Mouse (Mus musculus): Measurements from ENCODE around the gene Olfr424.

The Olfr424 gene

DNA sequence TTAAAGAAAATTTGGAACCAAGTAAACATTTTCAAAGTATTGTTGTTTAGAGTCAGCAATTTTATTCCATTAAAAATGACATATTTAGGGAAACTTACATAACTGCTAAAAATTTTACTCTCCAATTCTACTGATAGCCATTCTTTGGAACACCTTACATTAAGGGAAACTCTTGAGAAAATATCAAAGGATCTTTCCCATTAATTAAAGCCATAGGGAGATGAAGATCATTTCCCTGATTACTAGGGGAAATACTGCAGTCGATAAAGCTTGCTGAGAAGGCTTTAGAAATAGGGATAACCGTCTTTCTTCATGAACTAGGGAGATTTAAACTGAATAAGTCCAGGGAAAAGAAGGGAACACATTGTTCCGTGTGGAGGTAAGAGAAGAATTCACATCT, at the start of gene Olfr424:
Gene Olfr424 (plus strand): TSS at position 301 of the 400 bp plus-strand sequence.
- DNase-seq = no peak

DNA sequence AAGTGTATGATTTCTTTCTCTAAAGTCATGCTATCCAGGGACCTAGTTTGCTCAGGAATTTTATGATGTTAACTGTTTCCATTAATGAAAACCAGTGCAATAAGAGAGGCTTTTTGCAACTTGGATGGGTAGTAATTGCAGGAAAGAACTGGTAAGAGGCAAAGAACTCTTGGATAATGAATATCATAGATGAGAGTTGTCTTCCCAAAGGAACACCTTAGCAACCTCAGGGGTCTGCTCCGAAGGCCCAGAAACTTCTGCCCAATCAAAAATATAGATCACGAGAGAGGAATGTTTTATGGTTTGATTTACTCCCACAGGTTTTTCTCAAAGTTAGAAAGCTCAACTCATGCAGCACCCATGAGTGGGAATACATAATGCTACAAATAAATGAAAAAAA, 47.3 kb upstream of the Olfr424 start, which contains the start of gene Olfr429:
Gene Olfr429 (plus strand): TSS at position 301 of the 400 bp plus-strand sequence.
- DNase-seq = no peak

DNA sequence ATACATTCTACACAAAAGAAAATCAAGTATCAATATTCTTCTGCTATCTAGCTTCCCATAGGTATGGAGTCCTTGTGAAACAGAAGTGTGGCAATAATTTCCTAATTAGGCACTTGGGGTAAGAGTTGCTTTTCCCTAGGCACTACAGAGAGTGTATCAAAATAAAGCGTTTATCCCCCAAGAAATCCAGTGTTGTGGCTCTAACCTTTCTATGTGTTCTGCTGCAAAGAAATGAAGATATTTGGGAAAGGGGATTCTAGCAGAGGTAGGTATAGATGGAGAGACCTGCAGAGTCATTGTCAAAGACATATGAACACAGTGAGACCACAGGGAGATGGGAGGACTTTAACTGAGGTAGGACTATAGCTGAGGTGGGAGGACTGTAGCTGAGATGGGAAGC, 34.7 kb upstream of the Olfr424 start, which contains the start of gene Olfr427:
Gene Olfr427 (plus strand): TSS at position 301 of the 400 bp plus-strand sequence.
- no peak for DNase-seq

DNA sequence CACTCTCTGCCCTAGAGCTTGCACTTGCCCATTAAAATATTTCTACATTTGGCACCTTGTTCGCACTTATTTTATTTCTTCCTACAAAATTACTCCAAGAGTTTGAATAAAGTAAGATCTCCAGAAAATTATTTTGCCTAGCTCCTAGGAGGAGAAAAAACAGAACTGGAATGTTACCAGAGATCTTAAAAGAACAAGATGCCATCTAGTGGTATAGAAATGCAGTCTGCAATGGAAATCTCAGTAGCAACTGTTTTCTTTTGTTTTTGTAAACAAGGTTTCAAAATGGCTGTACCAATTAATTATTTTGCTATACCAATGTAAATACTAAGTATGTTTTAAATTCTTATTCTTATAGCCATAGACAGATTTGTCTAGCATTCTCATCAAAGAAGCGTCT, 27.6 kb upstream of the Olfr424 start:
- no peak for DNase-seq

DNA sequence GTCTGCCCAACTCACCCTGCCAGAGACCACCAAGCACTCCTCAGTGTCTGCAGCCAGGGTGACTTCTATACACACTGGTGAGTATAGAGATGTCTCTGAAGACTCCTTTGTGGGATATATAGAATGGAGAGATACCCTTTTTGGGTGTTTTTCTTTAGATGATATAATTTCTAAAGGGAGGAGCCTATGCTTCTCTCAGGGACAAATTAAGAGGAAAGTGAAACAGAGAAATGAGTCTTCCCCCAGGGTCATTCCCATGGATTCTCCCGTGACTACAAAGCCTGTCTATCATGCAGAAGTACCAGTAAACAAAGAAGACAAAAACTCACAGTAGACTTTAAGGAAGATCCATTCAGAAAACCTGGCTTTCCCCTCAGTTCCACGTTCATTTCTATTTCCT, 10.3 kb upstream of the Olfr424 start, which contains the start of gene Olfr231:
Gene Olfr231 (minus strand): TSS at position 101 of the 400 bp plus-strand sequence.
- no peak for DNase-seq

DNA sequence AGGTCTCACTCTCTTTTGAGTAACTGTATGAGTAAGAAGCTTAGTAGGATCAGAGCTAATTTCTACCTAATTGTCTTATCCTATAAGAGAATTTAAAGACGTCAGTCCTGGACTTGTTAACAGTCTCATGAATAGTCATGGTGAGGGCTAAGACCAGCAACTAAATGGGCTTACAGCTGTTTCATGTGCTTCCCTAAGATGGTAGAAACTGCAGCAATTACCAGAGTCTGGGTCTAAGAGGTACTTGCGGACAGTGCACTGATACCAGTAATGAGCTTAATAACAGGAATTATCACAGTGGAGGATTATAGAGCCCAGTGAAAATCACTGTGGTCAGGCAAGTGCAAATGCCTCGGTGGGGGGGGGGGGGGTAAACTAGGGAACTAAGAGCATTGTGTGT, 682 bp downstream of the Olfr424 start:
- DNase-seq = no peak

DNA sequence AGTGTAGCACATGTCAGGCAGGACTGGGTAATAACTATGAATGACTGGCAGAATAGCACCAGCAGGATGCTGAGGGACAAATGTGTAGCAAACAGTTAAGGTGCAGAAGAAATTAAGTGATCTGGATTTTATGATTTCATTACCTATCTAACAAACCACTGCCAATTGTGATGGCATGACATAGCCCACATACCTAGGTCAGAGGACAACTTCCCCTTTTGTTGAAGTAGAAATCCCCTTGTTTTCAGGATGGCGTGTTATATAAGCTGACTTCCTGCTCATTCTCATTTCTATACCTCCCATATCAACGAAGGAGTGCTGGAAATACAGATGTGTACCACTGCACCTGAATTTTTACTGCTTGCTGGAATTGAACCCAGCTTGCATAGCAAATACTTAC, 10.1 kb downstream of the Olfr424 start:
- DNase-seq = no peak

DNA sequence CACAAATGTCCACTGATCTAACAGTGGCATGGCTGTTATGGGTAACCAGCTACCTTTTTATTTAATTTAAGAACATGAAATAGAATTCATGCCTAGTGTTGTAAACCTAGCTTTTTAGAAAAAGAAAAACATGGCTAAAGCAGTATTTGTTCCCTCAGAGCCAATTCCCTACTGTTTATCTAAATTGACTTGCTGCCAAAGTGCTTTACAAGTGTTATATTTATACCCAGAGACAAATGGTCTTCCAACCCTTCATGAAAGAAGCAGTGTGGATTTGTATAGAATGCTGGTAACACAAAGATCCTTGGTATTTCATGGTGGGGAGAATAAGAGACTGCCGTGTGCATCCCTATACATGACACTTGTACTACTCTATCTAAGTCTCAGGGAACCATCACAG, 15.4 kb downstream of the Olfr424 start:
- no peak for DNase-seq

DNA sequence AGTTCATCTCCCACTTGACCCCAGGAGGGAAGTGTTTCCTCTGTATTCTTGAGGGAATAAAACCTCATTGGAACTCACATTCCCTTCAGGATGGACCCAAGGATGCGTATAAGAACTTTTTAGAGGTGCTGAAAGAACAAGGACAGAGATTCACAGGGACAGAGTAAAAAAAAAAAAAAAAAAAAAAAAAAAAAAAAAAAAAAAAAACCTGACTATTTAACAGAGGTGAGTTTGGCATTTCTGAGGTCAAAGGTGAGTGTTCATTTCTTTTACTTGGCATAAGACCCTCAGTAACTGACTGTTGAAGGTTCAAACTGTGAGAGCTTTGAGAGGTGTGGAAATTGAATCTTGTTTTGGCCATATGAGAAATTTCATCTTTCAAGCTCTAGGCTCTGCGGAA, 18.0 kb downstream of the Olfr424 start:
- DNase-seq = no peak

DNA sequence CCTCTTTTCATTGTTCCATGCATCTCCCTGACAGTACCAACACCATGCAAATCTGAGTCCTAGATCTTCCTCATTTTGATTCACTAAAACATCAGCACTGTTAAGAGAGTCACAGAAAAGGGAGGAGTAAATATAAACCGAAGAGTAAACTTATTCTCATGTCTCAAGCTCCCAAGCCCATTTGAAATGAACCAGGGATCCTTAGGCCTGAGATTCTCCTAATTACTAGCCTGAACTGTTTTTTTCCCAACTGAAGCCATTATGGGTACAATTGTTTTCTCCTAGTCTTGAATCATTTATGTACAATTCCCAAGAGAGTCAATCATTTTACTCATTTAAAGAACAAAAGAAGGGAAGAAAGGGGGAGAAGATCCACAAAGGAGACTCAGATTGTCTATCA, 24.0 kb downstream of the Olfr424 start, which contains the start of gene Olfr420:
Gene Olfr420 (plus strand): TSS at position 301 of the 400 bp plus-strand sequence.
- DNase-seq = no peak

DNA sequence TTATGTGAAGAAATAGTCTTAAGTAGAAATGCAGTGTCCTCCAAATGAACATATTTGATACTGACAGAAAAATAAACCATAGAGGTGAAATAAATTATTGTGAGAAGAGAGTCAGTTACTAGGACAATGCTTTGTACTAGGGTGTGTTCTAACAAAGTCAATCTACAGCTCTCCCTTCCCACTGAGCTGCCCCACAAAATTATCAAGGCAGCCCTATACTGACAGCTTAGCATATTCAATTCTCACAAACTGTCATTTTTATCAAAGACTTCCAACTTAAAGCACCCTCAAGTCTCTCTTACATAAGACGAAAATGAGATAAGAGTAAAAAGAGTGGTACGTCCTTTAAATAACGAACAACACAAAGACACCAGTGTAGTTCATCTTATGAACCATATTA, 26.3 kb downstream of the Olfr424 start:
- DNase-seq = no peak

DNA sequence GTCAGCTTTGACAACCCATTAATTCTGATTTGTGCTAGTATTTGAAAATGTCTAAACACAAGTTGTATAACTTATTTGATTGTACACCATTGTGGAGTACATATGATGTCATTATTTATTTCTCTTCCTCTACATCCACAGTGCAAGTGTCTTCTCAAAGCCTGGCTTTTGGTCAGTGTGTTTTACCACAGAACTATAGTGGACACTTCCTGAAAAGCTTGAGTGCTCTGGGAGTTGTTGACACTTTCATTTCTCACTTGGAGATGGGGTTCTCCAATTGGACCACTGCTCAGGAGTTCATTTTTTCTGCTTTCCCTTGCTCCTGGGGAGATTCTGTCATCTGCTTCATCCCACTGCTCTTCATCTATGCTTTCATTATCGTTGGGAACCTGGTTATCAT, 27.2 kb downstream of the Olfr424 start:
- no peak for DNase-seq

DNA sequence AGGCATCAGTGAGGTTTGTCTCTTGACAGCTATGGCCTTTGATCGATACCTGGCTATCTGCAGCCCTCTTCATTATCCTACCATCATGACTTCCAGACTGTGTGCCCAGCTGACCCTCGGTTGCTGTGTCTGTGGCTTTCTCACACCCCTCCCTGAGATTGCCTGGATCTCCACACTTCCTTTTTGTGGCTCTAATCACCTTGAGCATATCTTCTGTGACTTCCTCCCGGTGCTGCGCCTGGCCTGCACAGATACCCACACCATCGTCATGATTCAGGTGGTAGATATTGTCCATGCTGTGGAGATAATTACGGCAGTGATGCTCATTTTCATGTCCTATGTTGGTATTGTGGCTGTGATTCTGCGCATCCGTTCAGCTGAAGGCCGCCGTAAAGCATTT, 27.8 kb downstream of the Olfr424 start:
- DNase-seq = no peak

DNA sequence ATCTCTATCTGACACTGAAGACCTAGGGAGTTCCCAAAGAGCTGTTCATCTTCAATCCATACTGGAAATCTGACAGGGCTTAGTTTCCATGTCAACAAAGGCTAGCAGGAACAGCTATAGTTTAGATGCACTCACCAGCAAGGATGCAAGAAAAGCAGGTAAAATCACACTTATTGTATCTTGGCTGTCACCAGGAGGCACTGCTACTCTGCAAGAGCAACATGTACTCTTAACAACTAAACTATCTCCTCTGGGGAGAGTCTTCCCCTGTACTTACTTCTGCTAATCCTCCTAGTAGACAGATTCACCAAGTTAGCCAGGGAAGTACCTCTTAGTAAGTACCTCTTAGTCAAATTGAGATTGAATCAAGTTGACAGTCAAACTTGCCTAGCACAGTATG, 37.7 kb downstream of the Olfr424 start:
- no peak for DNase-seq

DNA sequence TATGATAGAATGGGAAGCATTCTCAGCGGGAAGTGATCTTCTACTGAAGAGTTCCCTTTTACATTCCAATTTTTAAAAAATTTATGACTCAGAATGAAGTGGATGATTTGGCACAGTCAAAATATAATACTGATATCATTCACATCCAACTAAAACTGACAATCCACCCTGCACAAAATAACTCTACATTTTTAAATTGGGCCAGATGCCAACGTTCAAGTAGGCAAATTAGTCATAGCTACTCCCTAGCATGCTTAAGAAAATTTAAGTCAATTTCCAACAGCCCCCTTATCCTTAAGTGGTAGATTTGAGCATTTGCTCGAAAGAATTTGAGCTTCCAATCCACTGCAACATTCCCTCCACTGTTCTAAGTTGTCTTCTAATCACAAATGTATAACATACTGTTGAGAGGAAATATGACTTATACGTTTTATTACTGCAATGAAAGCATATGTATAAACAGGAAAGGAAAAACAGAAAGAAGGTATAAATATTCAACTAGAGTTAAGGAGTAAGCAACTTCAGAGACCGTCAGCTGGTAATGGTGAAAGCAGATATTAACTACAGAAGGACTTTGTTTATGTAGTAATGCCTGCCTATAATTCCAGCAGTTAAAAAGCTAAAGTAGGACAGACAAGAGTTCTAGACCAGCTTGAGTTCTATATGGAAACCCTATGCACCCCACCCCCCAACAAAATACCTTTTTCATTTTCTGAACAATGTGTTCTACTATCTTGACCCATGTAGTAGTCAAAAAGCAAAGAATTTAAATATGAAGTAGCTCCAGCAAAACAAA, 39.6 kb downstream of the Olfr424 start:
- no peak for DNase-seq

DNA sequence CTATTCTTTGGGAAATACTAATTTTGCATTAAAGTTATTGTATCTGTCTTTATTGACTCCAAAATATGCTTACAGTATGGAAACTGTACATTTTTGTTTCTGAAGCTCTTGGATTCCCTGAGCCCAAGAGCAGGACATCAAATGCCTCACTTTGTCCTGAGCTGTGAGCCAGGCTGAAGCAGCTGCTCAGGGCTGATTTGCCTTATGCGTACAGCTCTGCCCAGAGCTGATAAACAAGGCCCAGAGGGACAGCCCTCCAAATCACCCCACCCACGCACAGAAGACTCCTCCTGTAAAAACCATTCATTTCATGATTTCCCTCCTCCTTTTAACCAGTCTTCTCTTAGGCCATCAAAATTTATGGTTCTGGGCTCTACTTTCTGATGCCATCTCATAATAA, 40.2 kb downstream of the Olfr424 start:
- DNase-seq = no peak

DNA sequence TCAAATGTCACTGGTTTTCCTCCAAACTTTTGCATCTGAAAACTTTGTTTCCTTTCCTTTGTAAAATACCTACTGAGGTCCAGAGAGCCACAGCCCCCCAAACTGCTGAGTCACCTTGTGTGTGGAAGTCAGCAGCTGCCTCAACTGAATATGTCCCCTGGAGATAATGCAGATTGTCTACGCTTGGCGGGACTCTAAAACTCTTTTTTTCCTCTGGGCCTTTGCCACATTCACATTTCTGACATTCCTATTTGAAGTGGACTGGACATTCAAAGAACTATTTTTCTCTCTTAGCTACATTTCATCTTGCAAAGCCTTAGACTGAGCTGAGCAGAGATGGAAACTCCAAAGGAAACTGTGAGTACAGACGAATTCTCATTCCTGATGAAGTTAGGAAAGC, 41.3 kb downstream of the Olfr424 start, which contains the start of gene Spta1:
Gene Spta1 (plus strand): TSS at position 172 of the 400 bp plus-strand sequence.
- no peak for DNase-seq

All from cerebellum, postnatal 25 days (tissue).